Mouse (Mus musculus): ENCODE data around the gene Ccin. TPM values are rescaled to one million over a fixed set of nuclear protein-coding genes. Genes with fewer than 3 reads are reported as not detected.

The Ccin gene
- polyA plus RNA-seq, 2 experiments, result 0.10 to 0.36 TPM

DNA sequence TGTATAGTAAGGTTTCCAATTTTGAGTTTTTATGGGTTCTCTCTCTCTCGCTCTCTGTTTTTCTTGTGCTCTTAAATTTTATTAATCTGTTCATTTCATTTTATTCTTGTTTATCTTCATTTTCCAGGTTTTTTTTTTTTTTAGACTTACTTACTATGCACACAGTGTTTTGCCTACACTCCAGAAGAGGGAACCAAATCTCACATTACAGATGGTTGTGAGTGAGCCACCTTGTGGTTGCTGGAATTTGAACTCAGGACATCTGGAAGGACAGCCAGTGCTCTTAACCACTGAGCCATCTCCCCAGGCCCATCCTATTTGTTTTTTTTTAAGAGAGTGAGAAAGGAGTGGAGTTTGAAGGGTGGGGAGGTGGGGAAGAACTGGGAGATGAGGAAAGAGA lies 26.9 kb downstream of the Ccin start:
- TF ChIP-seq POLR2A (IDR thresholded peaks at IDR 0.05; ENCODE audit: borderline replicate concordance, extremely low read depth, insufficient read depth, insufficient read length), result no peak
- Histone ChIP-seq H3K36me3 (ENCODE audit: control insufficient read depth, insufficient read depth, low read length) (no peaks in the 10 kb centered on the region), H3K4me1 (ENCODE audit: control insufficient read depth, insufficient read depth, low read length) (peaks cover 15% of the 10 kb centered on the region), H3K27ac (replicated peaks; ENCODE audit: low read depth, low read length) (no peak overlapping the region), H3K27me3 (ENCODE audit: control insufficient read depth, insufficient read depth, low read length) (no peaks in the 10 kb centered on the region), H3K4me3 (replicated peaks; ENCODE audit: low read length) (no peak overlapping the region), H3K9me3 (ENCODE audit: control insufficient read depth, low read length) (no peaks in the 10 kb centered on the region), H3K4me2 (replicated peaks; ENCODE audit: low read depth, low read length, severe bottlenecking) (no peak overlapping the region), H3K9ac (ENCODE audit: low read depth, low read length, severe bottlenecking) (no peak overlapping the region)
- WGBS, result 94% methylated on average over 1 of the region's 1 CpGs
- ATAC-seq (ENCODE audit: low FRiP score, low read depth) (no peak), DNase-seq (ENCODE audit: low spot score) (no peak)

DNA sequence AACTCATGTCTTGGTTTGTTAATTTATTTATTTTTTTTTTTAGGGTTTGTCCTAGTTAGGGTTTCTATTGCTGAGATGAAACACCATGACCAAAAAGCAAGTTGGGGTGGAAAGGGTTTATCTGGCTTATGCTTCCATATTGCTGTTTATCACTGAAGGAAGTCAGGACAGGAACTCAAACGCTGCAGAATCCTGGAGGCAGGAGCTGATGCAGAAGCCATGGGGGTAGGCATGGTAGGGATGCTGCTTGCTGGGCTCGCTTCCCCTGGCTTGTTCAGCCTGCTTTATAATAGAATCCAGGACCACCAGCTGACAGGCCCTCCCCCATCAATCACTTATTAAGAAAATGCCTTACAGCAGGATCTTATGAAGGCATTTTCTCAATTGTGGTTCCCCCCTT lies 27.6 kb downstream of the Ccin start:
- WGBS, result 45% methylated on average over 2 of the region's 2 CpGs
- H3K36me3 ChIP-seq (ENCODE audit: control insufficient read depth, insufficient read depth, low read length), result no peaks in the 10 kb centered on the region

DNA sequence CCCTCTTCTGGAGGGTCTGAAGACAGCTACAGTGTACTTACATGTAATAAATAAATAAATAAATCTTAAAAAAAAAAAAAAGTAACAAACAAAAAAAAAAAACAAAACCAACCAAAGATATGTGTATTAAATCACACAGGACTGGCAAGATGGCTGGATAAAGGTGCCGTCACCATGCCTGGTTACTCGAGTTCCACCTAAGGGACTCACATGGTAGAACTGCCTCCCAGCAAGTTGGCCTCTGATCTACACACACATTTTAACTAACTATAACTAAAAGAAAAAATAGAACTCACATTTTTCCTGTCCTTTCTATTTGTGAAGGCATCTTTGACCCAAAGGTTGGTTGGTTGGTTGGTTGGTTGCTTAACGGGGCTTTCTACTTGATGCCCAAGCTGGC lies 28.5 kb downstream of the Ccin start:
- Histone ChIP-seq H3K27ac (replicated peaks; ENCODE audit: low read depth, low read length) (peak overlapping the region; percentile 61; the same call in 1 of the 2 replicates), H3K36me3 (ENCODE audit: control insufficient read depth, insufficient read depth, low read length) (no peaks in the 10 kb centered on the region), H3K9ac (ENCODE audit: low read depth, low read length, severe bottlenecking) (peak overlapping the region; percentile 90), H3K9me3 (ENCODE audit: control insufficient read depth, low read length) (no peaks in the 10 kb centered on the region), H3K4me3 (replicated peaks; ENCODE audit: low read length) (peak overlapping the region; percentile 97), H3K4me2 (replicated peaks; ENCODE audit: low read depth, low read length, severe bottlenecking) (peak overlapping the region; percentile 62), H3K27me3 (ENCODE audit: control insufficient read depth, insufficient read depth, low read length) (no peaks in the 10 kb centered on the region), H3K4me1 (ENCODE audit: control insufficient read depth, insufficient read depth, low read length) (peaks cover 15% of the 10 kb centered on the region)
- no peak for TF ChIP-seq POLR2A (IDR thresholded peaks at IDR 0.05; ENCODE audit: borderline replicate concordance, extremely low read depth, insufficient read depth, insufficient read length)
- 80% methylated on average over 3 of the region's 3 CpGs for WGBS
- no peak for DNase-seq (ENCODE audit: low spot score)
- ATAC-seq (ENCODE audit: low FRiP score, low read depth), result no peak

More for the DNA sequence above, 27.6 kb downstream of the Ccin start:
- Histone ChIP-seq H3K27me3 (ENCODE audit: control insufficient read depth, insufficient read depth, low read length) (no peaks in the 10 kb centered on the region), H3K27ac (replicated peaks; ENCODE audit: low read depth, low read length) (no peak overlapping the region), H3K4me1 (ENCODE audit: control insufficient read depth, insufficient read depth, low read length) (peaks cover 15% of the 10 kb centered on the region), H3K9me3 (ENCODE audit: control insufficient read depth, low read length) (no peaks in the 10 kb centered on the region), H3K4me2 (replicated peaks; ENCODE audit: low read depth, low read length, severe bottlenecking) (no peak overlapping the region), H3K9ac (ENCODE audit: low read depth, low read length, severe bottlenecking) (no peak overlapping the region), H3K4me3 (replicated peaks; ENCODE audit: low read length) (no peak overlapping the region)
- TF ChIP-seq POLR2A (IDR thresholded peaks at IDR 0.05; ENCODE audit: borderline replicate concordance, extremely low read depth, insufficient read depth, insufficient read length), result no peak
- ATAC-seq (ENCODE audit: low FRiP score, low read depth) (no peak), DNase-seq (ENCODE audit: low spot score) (no peak)

DNA sequence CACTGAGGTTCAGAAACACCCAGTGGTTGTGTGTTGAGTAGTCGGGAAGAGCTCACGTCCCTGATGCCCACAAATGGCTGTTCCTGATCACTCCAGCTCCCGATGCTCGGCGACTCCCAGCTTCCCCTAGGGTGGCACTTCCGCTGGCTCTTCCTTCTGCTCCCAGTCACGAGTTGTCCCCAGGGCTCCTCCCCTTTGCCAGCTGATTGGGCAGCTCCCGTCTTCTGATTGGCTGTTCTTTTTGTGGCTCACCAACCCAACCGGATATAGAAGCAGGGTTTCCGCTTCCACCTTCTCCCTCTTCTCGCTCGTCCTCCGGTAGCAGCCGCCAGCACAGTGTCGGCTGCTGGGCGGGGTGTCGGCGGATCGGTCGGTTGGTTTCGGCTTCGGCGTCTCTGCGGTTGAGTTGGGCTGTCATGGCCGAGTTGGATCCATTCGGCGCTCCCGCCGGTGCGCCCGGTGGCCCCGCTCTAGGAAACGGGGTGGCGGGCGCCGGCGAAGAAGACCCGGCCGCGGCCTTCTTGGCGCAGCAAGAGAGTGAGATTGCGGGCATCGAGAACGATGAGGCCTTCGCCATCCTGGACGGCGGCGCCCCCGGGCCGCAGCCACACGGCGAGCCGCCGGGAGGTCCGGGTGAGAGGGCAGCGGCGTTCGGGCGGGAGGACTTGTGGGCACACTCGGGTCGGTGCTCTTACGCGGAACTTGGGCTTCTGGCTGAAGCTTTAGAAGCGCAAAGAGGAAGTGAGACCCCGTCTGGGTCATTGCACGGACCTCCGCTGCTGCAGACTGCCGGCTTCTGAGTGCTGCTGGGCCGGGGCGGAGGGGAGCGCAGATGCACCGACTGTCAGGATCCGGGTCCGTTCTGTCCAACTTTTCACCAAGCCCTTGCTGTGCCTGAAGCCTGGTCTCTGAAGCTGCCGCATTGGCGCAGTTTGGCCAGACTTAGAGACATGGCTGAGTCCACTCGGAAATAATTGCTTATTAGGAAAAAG lies 29.4 kb downstream of the Ccin start:
- Histone ChIP-seq H3K4me2 (replicated peaks; ENCODE audit: low read depth, low read length, severe bottlenecking) (peak overlapping the region; percentile 93), H3K27me3 (ENCODE audit: control insufficient read depth, insufficient read depth, low read length) (no peaks in the 10 kb centered on the region), H3K4me1 (ENCODE audit: control insufficient read depth, insufficient read depth, low read length) (peaks cover 15% of the 10 kb centered on the region), H3K27ac (replicated peaks; ENCODE audit: low read depth, low read length) (peak overlapping the region; percentile 70), H3K4me3 (replicated peaks; ENCODE audit: low read length) (peak overlapping the region; percentile 97), H3K9me3 (ENCODE audit: control insufficient read depth, low read length) (no peaks in the 10 kb centered on the region), H3K36me3 (ENCODE audit: control insufficient read depth, insufficient read depth, low read length) (no peaks in the 10 kb centered on the region), H3K9ac (ENCODE audit: low read depth, low read length, severe bottlenecking) (peak overlapping the region; percentile 90)
- DNase-seq (ENCODE audit: low spot score), result peak; percentile 95
- peak; percentile 99 for ATAC-seq (ENCODE audit: low FRiP score, low read depth)
- TF ChIP-seq POLR2A (IDR thresholded peaks at IDR 0.05; ENCODE audit: borderline replicate concordance, extremely low read depth, insufficient read depth, insufficient read length), result peak; percentile 65; the same call in 1 of the 2 replicates
- 2% methylated on average over 73 of the region's 77 CpGs for WGBS

DNA sequence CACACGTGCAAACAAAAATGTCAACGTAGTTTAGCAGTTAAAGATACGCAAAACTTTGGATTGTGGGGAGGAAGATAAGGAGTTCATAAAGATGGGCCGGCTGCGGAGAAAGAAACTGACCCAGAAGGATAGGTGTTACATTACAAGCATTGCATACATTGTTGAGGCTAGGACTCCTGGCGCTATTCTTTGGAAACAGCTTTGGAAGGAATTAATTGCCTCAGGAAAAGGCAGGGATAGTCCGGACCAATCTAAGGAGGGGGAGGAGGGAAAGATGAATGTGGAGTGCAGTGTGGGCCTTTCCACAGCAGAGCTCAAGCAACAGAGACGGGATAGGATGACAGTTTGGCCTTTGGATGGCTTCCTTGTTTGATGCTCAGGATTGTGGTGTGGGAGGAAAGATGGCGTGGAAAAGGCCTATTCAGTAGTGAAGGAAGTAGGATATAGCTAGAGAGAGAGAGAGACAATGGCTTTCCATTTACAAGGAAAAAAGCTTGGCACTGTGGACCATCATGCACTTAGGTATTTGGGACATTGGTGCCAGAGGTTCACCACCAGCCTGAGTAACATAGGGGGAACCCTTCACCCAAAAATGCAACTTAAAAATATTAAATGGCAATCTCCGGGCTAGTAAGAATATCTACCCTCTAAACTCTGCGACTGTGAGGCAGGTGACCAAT lies 30.2 kb downstream of the Ccin start:
- Histone ChIP-seq H3K4me2 (replicated peaks; ENCODE audit: low read depth, low read length, severe bottlenecking) (peak overlapping the region; percentile 93), H3K27ac (replicated peaks; ENCODE audit: low read depth, low read length) (no peak overlapping the region), H3K9me3 (ENCODE audit: control insufficient read depth, low read length) (no peaks in the 10 kb centered on the region), H3K4me3 (replicated peaks; ENCODE audit: low read length) (peak overlapping the region; percentile 97), H3K27me3 (ENCODE audit: control insufficient read depth, insufficient read depth, low read length) (no peaks in the 10 kb centered on the region), H3K4me1 (ENCODE audit: control insufficient read depth, insufficient read depth, low read length) (peaks cover 15% of the 10 kb centered on the region), H3K9ac (ENCODE audit: low read depth, low read length, severe bottlenecking) (peak overlapping the region; percentile 90), H3K36me3 (ENCODE audit: control insufficient read depth, insufficient read depth, low read length) (peaks cover 5% of the 10 kb centered on the region; the same call in 1 of the 2 replicates)
- ATAC-seq (ENCODE audit: low FRiP score, low read depth), result no peak
- WGBS, result 30% methylated on average over 11 of the region's 11 CpGs
- no peak for TF ChIP-seq POLR2A (IDR thresholded peaks at IDR 0.05; ENCODE audit: borderline replicate concordance, extremely low read depth, insufficient read depth, insufficient read length)
- no peak for DNase-seq (ENCODE audit: low spot score)

All from limb, embryonic 14.5 days (tissue).